Mouse (Mus musculus) liver, embryonic 14.5 days (tissue): ENCODE measurements around the gene Midn.

Experiments used
- CTCF ChIP-seq: IDR thresholded peaks from 2 replicates; pipeline ENCODE4 v1.5.1; 2016; ENCODE audit warnings: antibody characterized with exemption, low read depth, control low read depth
- EP300 ChIP-seq: IDR thresholded peaks from 2 replicates; pipeline ENCODE4 v1.6.1; 2016; ENCODE audit warnings: antibody characterized with exemption, low read depth

GRCm38 (mm10) chr10:80176270-80176834 is 28.3 kb downstream of the Midn start:
- TF ChIP-seq CTCF, result no peak
- TF ChIP-seq EP300, result no peak
